Mouse (Mus musculus) fibroblast of lung, adult 2 months (primary cell): ENCODE measurements around the gene Arid1b.

Experiments used
- DNase-seq: peaks from one replicate; pipeline ENCODE4 v3.0.0-alpha.2; 2011; ENCODE audit warnings: low read depth

Gene Arid1b

GRCm38 (mm10) chr17:5115952-5116351, 121.8 kb downstream of the Arid1b start:
- DNase-seq, result no peak

- no peak for DNase-seq
Measured at GRCm38 (mm10) chr17:5116990-5117389, 122.9 kb downstream of the Arid1b start.

- no peak for DNase-seq
Measured at GRCm38 (mm10) chr17:5118171-5118570, 124.0 kb downstream of the Arid1b start.

GRCm38 (mm10) chr17:5124643-5125042, 130.5 kb downstream of the Arid1b start:
- no peak for DNase-seq

GRCm38 (mm10) chr17:5125084-5125855, 131.1 kb downstream of the Arid1b start:
- no peak for DNase-seq

GRCm38 (mm10) chr17:5125856-5126806, 132.0 kb downstream of the Arid1b start:
- no peak for DNase-seq

GRCm38 (mm10) chr17:5129606-5130005, 135.5 kb downstream of the Arid1b start:
- DNase-seq, result no peak

GRCm38 (mm10) chr17:5130116-5130515, 136.0 kb downstream of the Arid1b start:
- no peak for DNase-seq

- no peak for DNase-seq
Measured at GRCm38 (mm10) chr17:5131706-5132105, 137.6 kb downstream of the Arid1b start.

GRCm38 (mm10) chr17:5132296-5132986, 138.3 kb downstream of the Arid1b start:
- no peak for DNase-seq

GRCm38 (mm10) chr17:5132987-5133355, 138.8 kb downstream of the Arid1b start:
- DNase-seq, result no peak

GRCm38 (mm10) chr17:5133831-5134230, 139.7 kb downstream of the Arid1b start:
- no peak for DNase-seq

GRCm38 (mm10) chr17:5134271-5134670, 140.1 kb downstream of the Arid1b start:
- DNase-seq, result no peak

GRCm38 (mm10) chr17:5137936-5138335, 143.8 kb downstream of the Arid1b start:
- DNase-seq, result no peak

GRCm38 (mm10) chr17:5138641-5139205, 144.6 kb downstream of the Arid1b start:
- DNase-seq, result peak; percentile 99

GRCm38 (mm10) chr17:5139553-5139952, 145.4 kb downstream of the Arid1b start:
- DNase-seq, result no peak

GRCm38 (mm10) chr17:5143735-5144439, 149.8 kb downstream of the Arid1b start:
- no peak for DNase-seq

GRCm38 (mm10) chr17:5150660-5151063, 156.5 kb downstream of the Arid1b start:
- DNase-seq, result no peak

GRCm38 (mm10) chr17:5151852-5152251, 157.7 kb downstream of the Arid1b start:
- DNase-seq, result no peak

- DNase-seq, result no peak
Measured at GRCm38 (mm10) chr17:5153461-5153860, 159.3 kb downstream of the Arid1b start.

- DNase-seq, result no peak
Measured at GRCm38 (mm10) chr17:5154322-5154721, 160.2 kb downstream of the Arid1b start.
